Mouse (Mus musculus) adrenal gland, adult 18-20 months (tissue): ENCODE results near the gene Lmbr1. TPM values are rescaled to one million over a fixed set of nuclear protein-coding genes. Genes with fewer than 3 reads are reported as not detected.

ENCODE experiments used
- microRNA-seq, 2 experiments: library from miRNA; unstranded; fragments of <30 nt; microRNA quantifications; one replicate each; pipeline ENCODE4 v1.2.0; 2021; ENCODE audit warnings: borderline number of aligned reads in 2 of 2
- total RNA-seq, 2 experiments: library from RNA; stranded (reverse); gene quantifications; 1 replicate in 1 of 2; 2 replicates in 1 of 2; pipeline ENCODE4 v1.2.3; 2021

Gene Lmbr1
- total RNA-seq, 2 experiments from 2014 or later: 12.2 to 17.1 TPM

Small RNA genes lying within 50 kb of the gene (microRNA-seq; reads per million reads assigned to microRNA genes)
- 0 reads per million in 2 experiments for gene Gm23801

Other genes with a start within 250 kb of the Lmbr1 start
- 1 to 10 TPM; 4.2 to 4.6 TPM for gene Rnf32, start 182.4 kb downstream of the Lmbr1 start, total RNA-seq
- gene Nom1, start 56.3 kb upstream of the Lmbr1 start, total RNA-seq: 10 to 100 TPM; 26.5 to 32.8 TPM
- not detected for gene Mnx1, start 100.1 kb upstream of the Lmbr1 start, total RNA-seq
- 10 to 100 TPM; 42.6 to 58.2 TPM for gene Ube3c, start 190.9 kb upstream of the Lmbr1 start, total RNA-seq